Mouse (Mus musculus): ENCODE results near the gene Ctf2. TPM values are rescaled to one million over a fixed set of nuclear protein-coding genes. Genes with fewer than 3 reads are reported as not detected.

The Ctf2 gene
- polyA plus RNA-seq, 1 experiment from 2014 or later, result 0.15 TPM

DNA sequence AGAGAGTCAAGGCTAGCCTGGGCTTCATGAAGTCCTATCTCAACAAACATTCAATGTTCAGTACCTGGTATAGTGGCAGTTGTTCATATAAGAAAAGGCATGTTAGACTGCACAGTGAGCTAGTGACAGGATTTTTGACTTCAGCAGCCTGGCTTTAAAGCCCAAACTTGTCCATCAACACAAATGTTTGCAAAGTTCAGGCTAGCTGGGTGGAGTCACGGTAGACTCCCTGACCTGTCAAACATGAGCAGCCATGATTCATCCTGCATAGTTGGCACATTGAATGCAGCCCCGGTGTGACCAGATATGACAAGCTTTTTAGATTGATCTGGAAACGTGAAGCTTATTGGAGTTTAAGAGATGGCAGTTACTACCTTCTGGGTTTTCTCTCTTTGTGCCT is 40.1 kb upstream of the Ctf2 start:
- H3K4me1 ChIP-seq (replicated peaks; ENCODE audit: control insufficient read depth, insufficient read depth, low read length), result peaks cover 6% of the 10 kb centered on the region; the same call in 1 of the 2 replicates
- WGBS, result 79% methylated on average over 3 of the region's 3 CpGs
- ATAC-seq (ENCODE audit: low FRiP score) (no peak), DNase-seq (ENCODE audit: low spot score) (no peak)
- H3K4me3 ChIP-seq (ENCODE audit: low read depth, low read length), result no peak overlapping the region
- no peak overlapping the region for H3K9ac ChIP-seq (ENCODE audit: low read depth, low read length)
- H3K4me2 ChIP-seq (replicated peaks; ENCODE audit: low read depth, low read length), result no peak overlapping the region
- no peaks in the 10 kb centered on the region for H3K27me3 ChIP-seq (ENCODE audit: control insufficient read depth, insufficient read depth, low read length)
- H3K36me3 ChIP-seq (ENCODE audit: control insufficient read depth, insufficient read depth, low read length), result peaks cover 6% of the 10 kb centered on the region; the same call in 1 of the 2 replicates
- no peaks in the 10 kb centered on the region for H3K9me3 ChIP-seq (ENCODE audit: control insufficient read depth, low read length)
- H3K27ac ChIP-seq (ENCODE audit: low read depth, low read length), result no peak overlapping the region

DNA sequence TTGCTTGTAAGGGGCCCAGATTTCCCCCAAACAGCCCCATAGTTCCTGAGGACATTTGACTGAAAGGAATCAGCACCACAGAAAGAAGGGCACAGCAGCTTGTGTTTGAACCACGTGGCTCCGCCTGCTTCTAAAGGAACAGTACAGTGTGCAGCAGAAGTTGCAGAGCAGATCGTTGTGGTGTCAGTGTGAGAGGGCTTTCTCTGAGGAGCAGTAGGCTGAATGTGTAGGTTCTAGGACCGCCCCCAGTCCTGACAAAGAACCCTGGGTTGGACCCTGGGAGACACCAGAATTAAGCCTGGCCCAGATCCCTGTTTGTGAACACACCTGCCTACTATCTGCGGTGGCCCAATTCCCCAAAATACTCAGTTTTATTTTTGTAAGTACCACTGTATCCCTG is 39.3 kb upstream of the Ctf2 start:
- Histone ChIP-seq H3K4me2 (replicated peaks; ENCODE audit: low read depth, low read length) (no peak overlapping the region), H3K9me3 (ENCODE audit: control insufficient read depth, low read length) (no peaks in the 10 kb centered on the region), H3K27ac (ENCODE audit: low read depth, low read length) (no peak overlapping the region), H3K4me3 (ENCODE audit: low read depth, low read length) (no peak overlapping the region), H3K4me1 (replicated peaks; ENCODE audit: control insufficient read depth, insufficient read depth, low read length) (peaks cover 6% of the 10 kb centered on the region; the same call in 1 of the 2 replicates), H3K9ac (ENCODE audit: low read depth, low read length) (no peak overlapping the region), H3K27me3 (ENCODE audit: control insufficient read depth, insufficient read depth, low read length) (no peaks in the 10 kb centered on the region), H3K36me3 (ENCODE audit: control insufficient read depth, insufficient read depth, low read length) (peaks cover 6% of the 10 kb centered on the region; the same call in 1 of the 2 replicates)
- DNase-seq (ENCODE audit: low spot score) (no peak), ATAC-seq (ENCODE audit: low FRiP score) (no peak)
- WGBS, result 82% methylated on average over 5 of the region's 5 CpGs

DNA sequence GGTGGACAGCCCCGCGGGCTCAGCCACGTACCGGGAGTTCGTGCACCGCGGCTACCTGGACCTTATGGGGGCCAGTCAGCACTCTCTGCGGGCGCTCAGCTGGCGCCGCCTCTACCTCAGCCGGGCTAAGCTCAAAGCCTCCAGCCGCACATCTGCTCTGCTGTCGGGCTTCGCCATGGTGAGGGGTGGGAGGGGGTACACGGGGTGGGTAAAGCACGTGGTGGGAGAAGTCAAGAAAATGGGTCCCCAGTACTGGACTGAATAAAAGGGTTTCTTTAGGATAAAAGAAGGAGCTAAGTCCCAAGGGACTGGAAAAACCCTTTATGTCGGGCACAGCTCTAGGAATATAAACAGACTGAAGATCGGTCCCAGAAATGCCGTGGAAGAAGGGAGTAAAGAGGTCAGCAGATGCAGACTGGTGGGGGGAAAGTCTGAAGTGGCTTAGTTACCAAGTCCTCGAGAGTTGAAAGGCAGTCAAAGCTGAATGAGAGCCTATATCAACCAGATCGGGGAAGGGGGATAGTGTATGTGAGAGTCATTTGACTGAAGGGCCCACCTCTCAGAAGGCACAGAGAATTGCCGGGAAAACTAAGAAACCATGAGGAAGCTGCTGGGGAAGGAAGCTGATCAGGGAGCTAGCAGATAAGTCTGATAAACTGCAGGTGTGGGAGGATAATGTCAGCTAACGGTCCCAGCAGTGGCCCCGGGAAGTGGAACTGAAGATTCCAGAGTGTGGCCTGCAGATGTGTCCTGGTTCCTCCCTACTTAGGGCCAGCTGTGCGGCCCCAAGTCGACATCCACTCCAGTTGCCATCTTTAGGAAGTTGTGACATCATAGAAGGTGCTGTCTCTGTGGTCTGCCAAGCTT is 38.3 kb upstream of the Ctf2 start:
- H3K36me3 ChIP-seq (ENCODE audit: control insufficient read depth, insufficient read depth, low read length), result peaks cover 6% of the 10 kb centered on the region; the same call in 1 of the 2 replicates
- no peaks in the 10 kb centered on the region for H3K27me3 ChIP-seq (ENCODE audit: control insufficient read depth, insufficient read depth, low read length)
- peak overlapping the region; percentile 42 for H3K4me3 ChIP-seq (ENCODE audit: low read depth, low read length)
- H3K9me3 ChIP-seq (ENCODE audit: control insufficient read depth, low read length), result no peaks in the 10 kb centered on the region
- ATAC-seq (ENCODE audit: low FRiP score), result peak; percentile 21; the same call in 1 of the 2 replicates
- H3K4me2 ChIP-seq (replicated peaks; ENCODE audit: low read depth, low read length), result peak overlapping the region; percentile 72
- H3K9ac ChIP-seq (ENCODE audit: low read depth, low read length), result peak overlapping the region; percentile 64
- DNase-seq (ENCODE audit: low spot score), result peak; percentile 46
- H3K27ac ChIP-seq (ENCODE audit: low read depth, low read length), result peak overlapping the region; percentile 49; the same call in 1 of the 2 replicates
- H3K4me1 ChIP-seq (replicated peaks; ENCODE audit: control insufficient read depth, insufficient read depth, low read length), result peaks cover 6% of the 10 kb centered on the region; the same call in 1 of the 2 replicates
- 6% methylated on average over 27 of the region's 27 CpGs for WGBS

DNA sequence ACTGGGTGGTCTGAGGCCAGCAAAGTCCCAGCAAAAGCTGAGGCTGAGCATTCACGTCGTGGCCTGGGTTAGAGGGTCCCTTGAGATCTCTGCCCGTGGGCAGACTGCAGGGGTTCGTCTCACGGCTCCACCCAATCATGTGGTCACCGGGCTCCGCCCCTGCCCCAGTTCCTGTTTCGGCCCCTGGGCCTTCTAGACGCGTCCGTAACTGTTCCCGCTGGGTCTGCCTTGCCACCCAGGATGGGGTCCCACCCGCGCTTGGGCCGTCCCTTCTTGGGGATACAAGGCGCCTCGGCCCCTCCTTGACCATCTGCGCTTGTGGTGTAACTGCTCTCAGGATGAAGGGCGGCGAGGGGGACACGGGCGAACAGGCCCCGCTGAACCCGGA is 37.7 kb upstream of the Ctf2 start, which contains the start of gene Orai3:
TSS of gene Orai3 (plus strand) at position 165 of the 388 bp plus-strand sequence.
- under 1% methylated on average over 24 of the region's 24 CpGs for WGBS
- ATAC-seq (ENCODE audit: low FRiP score), result peak; percentile 81
- peaks cover 6% of the 10 kb centered on the region; the same call in 1 of the 2 replicates for H3K4me1 ChIP-seq (replicated peaks; ENCODE audit: control insufficient read depth, insufficient read depth, low read length)

DNA sequence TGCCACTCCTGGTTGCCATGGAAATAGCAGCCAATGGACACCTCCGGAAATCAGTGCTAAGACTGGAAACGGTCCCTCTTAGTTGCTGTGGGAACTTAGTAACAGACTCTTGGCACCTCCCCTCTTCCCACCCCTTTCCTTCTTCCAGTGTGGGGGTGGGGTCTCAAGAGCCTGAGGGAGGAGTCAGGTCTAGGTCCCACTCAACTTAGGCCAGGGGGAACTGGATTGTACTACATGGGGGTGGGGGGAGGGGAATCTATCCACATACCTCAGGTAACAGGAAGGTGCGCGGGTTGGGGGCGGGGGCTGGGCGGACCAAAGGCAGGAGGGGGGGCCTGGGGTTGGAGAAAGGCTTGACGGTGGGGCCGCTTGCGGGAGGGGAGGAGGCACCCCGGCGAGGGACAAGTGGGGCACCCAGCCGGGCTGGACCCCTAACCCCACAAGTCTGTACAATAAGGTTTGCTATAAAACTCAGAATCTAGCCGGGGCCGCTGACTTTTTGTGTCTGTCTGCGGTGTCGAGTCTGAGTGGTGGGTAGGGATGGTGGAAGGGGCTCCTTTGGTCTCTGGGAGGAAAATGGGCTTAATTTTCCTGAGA is 37.1 kb upstream of the Ctf2 start:
- H3K27me3 ChIP-seq (ENCODE audit: control insufficient read depth, insufficient read depth, low read length), result no peaks in the 10 kb centered on the region
- DNase-seq (ENCODE audit: low spot score) (peak; percentile 90), ATAC-seq (ENCODE audit: low FRiP score) (peak; percentile 87)
- peaks cover 6% of the 10 kb centered on the region; the same call in 1 of the 2 replicates for H3K4me1 ChIP-seq (replicated peaks; ENCODE audit: control insufficient read depth, insufficient read depth, low read length)
- no peaks in the 10 kb centered on the region for H3K9me3 ChIP-seq (ENCODE audit: control insufficient read depth, low read length)
- peak overlapping the region; percentile 49 for H3K27ac ChIP-seq (ENCODE audit: low read depth, low read length)
- H3K36me3 ChIP-seq (ENCODE audit: control insufficient read depth, insufficient read depth, low read length), result peaks cover 10% of the 10 kb centered on the region
- 2% methylated on average over 16 of the region's 16 CpGs for WGBS
- peak overlapping the region; percentile 42 for H3K4me3 ChIP-seq (ENCODE audit: low read depth, low read length)
- peak overlapping the region; percentile 64; the same call in 1 of the 2 replicates for H3K9ac ChIP-seq (ENCODE audit: low read depth, low read length)
- peak overlapping the region; percentile 72 for H3K4me2 ChIP-seq (replicated peaks; ENCODE audit: low read depth, low read length)

More for the DNA sequence above, 37.7 kb upstream of the Ctf2 start, which contains the start of gene Orai3:
- H3K4me2 ChIP-seq (replicated peaks; ENCODE audit: low read depth, low read length), result peak within 1 kb of the TSS; percentile 72
- peaks cover 8% of the 10 kb centered on the region for H3K36me3 ChIP-seq (ENCODE audit: control insufficient read depth, insufficient read depth, low read length)
- H3K4me3 ChIP-seq (ENCODE audit: low read depth, low read length), result peak within 1 kb of the TSS; percentile 42
- peak within 1 kb of the TSS; percentile 49 for H3K27ac ChIP-seq (ENCODE audit: low read depth, low read length)
- no peaks in the 10 kb centered on the region for H3K9me3 ChIP-seq (ENCODE audit: control insufficient read depth, low read length)
- no peaks in the 10 kb centered on the region for H3K27me3 ChIP-seq (ENCODE audit: control insufficient read depth, insufficient read depth, low read length)
- H3K9ac ChIP-seq (ENCODE audit: low read depth, low read length), result peak within 1 kb of the TSS; percentile 64
- DNase-seq (ENCODE audit: low spot score), result peak; percentile 81

DNA sequence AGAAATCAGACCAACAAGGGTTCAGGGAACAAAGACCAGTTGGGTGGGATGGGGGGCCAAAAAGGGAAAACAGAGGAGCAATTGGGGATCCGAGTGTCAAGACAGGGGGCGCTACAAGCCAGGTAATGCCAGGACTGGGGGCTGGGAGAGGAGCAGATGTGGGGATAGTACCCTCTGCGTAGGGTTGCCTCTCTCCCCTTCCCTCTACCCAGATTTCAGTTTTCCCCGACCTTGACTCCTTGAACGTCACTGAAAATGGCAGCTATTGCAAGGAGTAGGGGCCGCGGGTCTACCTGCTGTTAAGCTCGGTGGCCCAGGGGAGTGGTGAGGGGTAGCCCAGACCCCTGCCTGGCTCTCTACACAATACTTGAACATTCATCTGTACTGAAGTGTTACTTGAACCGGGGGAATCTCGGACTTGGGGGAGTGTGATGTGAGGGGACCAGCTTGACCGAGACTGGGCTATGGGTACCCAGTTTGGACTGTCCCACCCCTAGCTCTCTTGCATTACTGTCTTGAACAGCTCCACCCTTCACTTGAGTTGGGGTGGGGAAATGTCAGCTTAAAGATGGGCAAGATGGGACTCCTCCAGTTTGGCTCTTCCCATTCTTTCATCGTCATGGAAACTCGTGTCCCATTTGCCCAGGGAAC is 36.5 kb upstream of the Ctf2 start:
- Histone ChIP-seq H3K27me3 (ENCODE audit: control insufficient read depth, insufficient read depth, low read length) (no peaks in the 10 kb centered on the region), H3K36me3 (ENCODE audit: control insufficient read depth, insufficient read depth, low read length) (peaks cover 14% of the 10 kb centered on the region), H3K4me1 (replicated peaks; ENCODE audit: control insufficient read depth, insufficient read depth, low read length) (peaks cover 6% of the 10 kb centered on the region; the same call in 1 of the 2 replicates), H3K27ac (ENCODE audit: low read depth, low read length) (no peak overlapping the region), H3K9ac (ENCODE audit: low read depth, low read length) (no peak overlapping the region), H3K4me3 (ENCODE audit: low read depth, low read length) (no peak overlapping the region), H3K9me3 (ENCODE audit: control insufficient read depth, low read length) (no peaks in the 10 kb centered on the region), H3K4me2 (replicated peaks; ENCODE audit: low read depth, low read length) (peak overlapping the region; percentile 72; the same call in 1 of the 2 replicates)
- DNase-seq (ENCODE audit: low spot score) (no peak), ATAC-seq (ENCODE audit: low FRiP score) (no peak)
- 49% methylated on average over 13 of the region's 13 CpGs for WGBS

DNA sequence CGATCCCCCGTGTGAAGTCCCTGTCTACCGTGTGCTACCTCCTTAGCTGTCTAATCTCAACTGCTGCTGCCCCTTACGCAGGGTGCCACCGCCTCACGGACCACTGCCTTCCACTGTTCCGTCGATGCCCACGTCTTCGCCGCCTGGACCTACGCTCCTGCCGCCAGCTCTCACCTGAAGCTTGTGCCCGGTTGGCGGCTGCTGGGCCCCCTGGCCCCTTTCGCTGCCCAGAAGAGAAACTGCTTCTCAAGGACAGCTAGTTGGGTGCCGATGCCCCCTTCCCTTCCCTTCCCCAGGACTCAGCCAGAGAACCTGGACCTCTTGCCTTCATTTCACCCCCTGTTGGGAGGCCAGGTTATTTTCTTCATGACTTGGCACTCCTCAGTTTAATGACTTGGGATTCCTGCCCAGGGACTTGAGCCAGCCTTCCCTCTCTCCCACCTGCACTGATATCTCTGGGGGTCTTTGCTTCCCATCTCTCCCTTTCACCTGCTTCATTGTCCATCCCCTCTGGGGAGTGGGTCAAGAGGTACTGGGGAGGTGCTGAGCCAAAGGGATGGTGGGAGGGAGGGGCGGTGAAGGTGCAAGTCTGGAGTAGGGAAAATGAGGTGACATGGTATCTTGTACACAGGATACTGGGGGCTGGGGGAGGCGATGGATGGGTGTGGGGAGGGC is 35.8 kb upstream of the Ctf2 start:
- H3K9ac ChIP-seq (ENCODE audit: low read depth, low read length), result no peak overlapping the region

More for the DNA sequence above, 35.8 kb upstream of the Ctf2 start:
- no peak overlapping the region for H3K4me3 ChIP-seq (ENCODE audit: low read depth, low read length)
- 93% methylated on average over 19 of the region's 19 CpGs for WGBS
- peaks cover 14% of the 10 kb centered on the region for H3K36me3 ChIP-seq (ENCODE audit: control insufficient read depth, insufficient read depth, low read length)
- no peak overlapping the region for H3K4me2 ChIP-seq (replicated peaks; ENCODE audit: low read depth, low read length)
- DNase-seq (ENCODE audit: low spot score) (no peak), ATAC-seq (ENCODE audit: low FRiP score) (no peak)
- H3K27me3 ChIP-seq (ENCODE audit: control insufficient read depth, insufficient read depth, low read length), result no peaks in the 10 kb centered on the region
- H3K27ac ChIP-seq (ENCODE audit: low read depth, low read length), result no peak overlapping the region
- peaks cover 6% of the 10 kb centered on the region; the same call in 1 of the 2 replicates for H3K4me1 ChIP-seq (replicated peaks; ENCODE audit: control insufficient read depth, insufficient read depth, low read length)
- H3K9me3 ChIP-seq (ENCODE audit: control insufficient read depth, low read length), result no peaks in the 10 kb centered on the region

All from hindbrain, embryonic 11.5 days (tissue).